Mouse (Mus musculus) ES-Bruce4 (cell line): ENCODE results near the gene Tex264. TPM values are rescaled to one million over a fixed set of nuclear protein-coding genes. Genes with fewer than 3 reads are reported as not detected.

Source experiments
- H3K27ac ChIP-seq: 2 replicates; pipeline ENCODE4 v1.5.1; 2012; ENCODE audit warnings: low read length, inconsistent platforms; ENCODE audit not compliant: insufficient read depth
- H3K27me3 ChIP-seq: 2 replicates; pipeline ENCODE4 v1.6.1; 2012; ENCODE audit warnings: mild to moderate bottlenecking, low read length, inconsistent platforms; ENCODE audit not compliant: control insufficient read depth, poor library complexity, insufficient read depth, severe bottlenecking
- H3K36me3 ChIP-seq: 2 replicates; pipeline ENCODE4 v1.6.1; 2012; ENCODE audit warnings: inconsistent platforms, mild to moderate bottlenecking, low read length, moderate library complexity; ENCODE audit not compliant: control insufficient read depth, poor library complexity, insufficient read depth, severe bottlenecking
- H3K4me1 ChIP-seq: one replicate; pipeline ENCODE4 v1.8.1; 2011; ENCODE audit warnings: low read length; ENCODE audit not compliant: control insufficient read depth, insufficient read depth
- H3K4me3 ChIP-seq: 2 replicates; pipeline ENCODE4 v1.5.1; 2011; ENCODE audit warnings: low read depth, mild to moderate bottlenecking, low read length
- H3K9ac ChIP-seq: 2 replicates; pipeline ENCODE4 v1.6.1; 2012; ENCODE audit warnings: low read depth, mild to moderate bottlenecking, inconsistent platforms; ENCODE audit not compliant: poor library complexity, severe bottlenecking
- H3K9me3 ChIP-seq: replicated peaks from 2 replicates; pipeline ENCODE4 v1.6.1; 2012; ENCODE audit warnings: mild to moderate bottlenecking, low read length, inconsistent platforms; ENCODE audit not compliant: control insufficient read depth, poor library complexity, insufficient read depth, severe bottlenecking
- CTCF ChIP-seq: IDR thresholded peaks from one replicate; pipeline ENCODE4 v1.8.1; 2011; ENCODE audit warnings: low read depth, low read length
- EP300 ChIP-seq: IDR thresholded peaks from 2 replicates; pipeline ENCODE4 v1.6.1; 2011; ENCODE audit warnings: low read depth, low read length; ENCODE audit not compliant: insufficient read depth
- POLR2A ChIP-seq: IDR thresholded peaks from one replicate; pipeline ENCODE4 v1.8.1; 2011; ENCODE audit warnings: low read length; ENCODE audit not compliant: insufficient read depth
- polyA plus RNA-seq: library from polyadenylated mRNA; stranded (reverse); fragments of >200 nt; gene quantifications from 2 replicates; pipeline ENCODE4 v1.2.4, GENCODE M21; 2011; ENCODE audit warnings: low read depth; ENCODE audit not compliant: missing spikeins, insufficient read depth, insufficient read length

Gene Tex264
- polyA plus RNA-seq, 1 experiment: 30.8 TPM

DNA sequence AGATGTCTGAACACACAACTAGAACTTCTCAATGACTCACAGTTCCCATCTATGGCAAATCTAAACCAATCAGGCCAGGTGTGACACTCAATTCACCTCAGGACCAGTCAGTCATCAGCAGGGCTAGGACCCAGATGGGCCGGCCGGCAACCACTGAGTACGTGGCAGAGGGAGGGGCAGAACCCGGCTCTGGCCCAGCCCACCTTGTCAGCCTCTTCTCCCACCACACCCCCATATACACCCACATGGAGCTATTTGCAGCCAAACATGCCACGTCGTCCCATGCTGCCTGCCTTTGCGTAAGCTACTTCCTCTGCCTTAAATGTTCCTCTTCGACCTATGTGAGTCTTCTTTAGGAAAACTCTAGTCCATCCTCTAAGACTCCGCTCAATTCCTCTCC, 9.8 kb downstream of the Tex264 start:
- TF ChIP-seq POLR2A: no peak
- H3K9me3 ChIP-seq: no peaks in the 10 kb centered on the region
- peaks cover 28% of the 10 kb centered on the region for H3K36me3 ChIP-seq
- H3K27ac ChIP-seq: no peak overlapping the region
- H3K9ac ChIP-seq: no peak overlapping the region
- H3K4me3 ChIP-seq: no peak overlapping the region
- no peaks in the 10 kb centered on the region for H3K4me1 ChIP-seq
- H3K27me3 ChIP-seq: no peaks in the 10 kb centered on the region

DNA sequence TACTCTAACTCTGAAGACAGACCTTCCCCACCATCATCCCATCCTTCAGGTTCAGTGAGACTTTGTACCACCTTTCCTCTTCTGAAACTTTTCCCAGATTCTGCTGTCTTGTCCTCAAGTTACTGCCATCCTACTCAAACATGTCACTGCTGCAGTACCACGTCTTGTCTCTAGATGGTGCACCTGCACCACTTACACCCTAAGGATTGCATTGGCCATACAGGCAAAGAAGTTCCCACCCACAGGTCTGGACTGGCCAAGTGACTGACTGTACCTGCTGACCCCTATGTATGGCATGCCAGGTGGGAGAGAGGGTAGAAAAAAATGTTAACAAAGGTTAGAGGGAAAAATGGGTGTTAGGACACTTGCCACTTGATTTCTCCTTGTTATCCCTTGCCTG, 10.2 kb downstream of the Tex264 start:
- Histone ChIP-seq H3K27me3 (no peaks in the 10 kb centered on the region), H3K9me3 (no peaks in the 10 kb centered on the region), H3K27ac (no peak overlapping the region), H3K9ac (no peak overlapping the region), H3K4me3 (no peak overlapping the region), H3K36me3 (peaks cover 28% of the 10 kb centered on the region), H3K4me1 (no peaks in the 10 kb centered on the region)
- TF ChIP-seq CTCF (peak; percentile 73), POLR2A (no peak), EP300 (no peak)

DNA sequence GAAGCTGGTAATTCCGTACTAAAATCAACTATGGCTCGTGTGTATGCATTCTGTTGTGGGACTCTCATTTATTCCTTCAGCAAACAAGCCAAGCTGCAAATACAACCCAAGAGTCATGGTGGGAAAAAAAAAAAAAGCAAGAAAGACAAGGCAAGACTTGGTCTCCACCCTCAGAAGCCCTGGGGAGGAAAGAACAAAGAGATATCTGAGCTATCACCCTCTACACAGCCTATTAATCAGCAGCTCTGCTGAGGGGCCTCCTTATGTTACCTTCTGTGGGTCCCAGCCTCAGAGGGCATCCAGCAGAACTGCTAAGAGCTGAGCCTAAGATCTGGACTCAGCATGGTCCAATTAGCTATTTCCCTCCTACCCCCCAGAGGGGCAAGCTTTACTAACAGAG, 11.9 kb downstream of the Tex264 start:
- H3K36me3 ChIP-seq: peaks cover 20% of the 10 kb centered on the region
- no peak for TF ChIP-seq CTCF
- no peak for TF ChIP-seq POLR2A
- TF ChIP-seq EP300: no peak
- no peaks in the 10 kb centered on the region for H3K9me3 ChIP-seq

DNA sequence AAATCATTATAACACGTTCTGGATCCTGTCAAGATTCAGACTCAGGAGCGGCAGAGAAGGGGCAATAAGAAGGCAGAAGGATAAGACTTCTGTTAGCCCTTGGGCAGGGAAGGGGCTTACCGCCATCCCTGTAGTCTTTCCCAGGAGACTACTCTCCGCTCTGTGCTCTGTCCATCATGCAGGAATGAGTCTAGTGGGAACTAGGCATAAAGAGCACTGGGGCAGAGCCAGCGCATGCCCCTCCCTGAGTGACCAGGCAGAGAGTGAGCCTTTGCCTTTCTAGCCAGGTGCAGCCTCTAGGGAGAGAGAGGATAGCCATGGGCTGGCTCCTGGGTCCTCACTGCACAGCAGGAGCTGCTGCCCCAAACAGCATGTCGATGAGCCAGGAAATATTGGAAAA, 20.9 kb downstream of the Tex264 start:
- no peak overlapping the region for H3K4me3 ChIP-seq
- no peaks in the 10 kb centered on the region for H3K27me3 ChIP-seq
- H3K36me3 ChIP-seq: peaks cover 13% of the 10 kb centered on the region
- no peaks in the 10 kb centered on the region for H3K4me1 ChIP-seq
- no peak overlapping the region for H3K27ac ChIP-seq
- no peak for TF ChIP-seq CTCF
- TF ChIP-seq POLR2A: no peak
- no peak for TF ChIP-seq EP300
- no peak overlapping the region for H3K9ac ChIP-seq
- H3K9me3 ChIP-seq: no peaks in the 10 kb centered on the region

More for the DNA sequence above, 11.9 kb downstream of the Tex264 start:
- Histone ChIP-seq H3K4me3 (no peak overlapping the region), H3K27ac (no peak overlapping the region), H3K9ac (no peak overlapping the region), H3K27me3 (no peaks in the 10 kb centered on the region), H3K4me1 (no peaks in the 10 kb centered on the region)

DNA sequence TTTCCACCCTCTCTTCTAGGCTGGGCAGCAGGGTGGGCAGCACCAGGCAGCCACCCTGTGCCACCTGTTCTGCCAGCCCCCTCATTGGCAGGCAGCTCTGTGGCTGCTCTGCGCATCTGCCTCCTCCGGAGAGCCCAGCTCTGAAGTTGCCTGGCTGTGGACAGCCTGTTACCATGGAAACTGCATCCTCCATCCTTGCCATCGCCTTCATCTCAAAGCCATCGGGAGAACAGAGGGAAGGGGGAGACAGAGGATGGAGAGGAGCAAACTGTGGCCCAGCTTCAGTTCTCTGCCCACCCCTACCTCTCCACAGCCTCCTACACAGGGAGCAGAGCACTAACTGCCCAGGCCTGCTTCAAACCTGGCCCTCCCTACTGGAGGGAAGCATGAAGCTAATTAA, 21.3 kb downstream of the Tex264 start:
- peaks cover 13% of the 10 kb centered on the region for H3K36me3 ChIP-seq
- no peak overlapping the region for H3K4me3 ChIP-seq
- no peaks in the 10 kb centered on the region for H3K4me1 ChIP-seq
- H3K9ac ChIP-seq: no peak overlapping the region
- TF ChIP-seq EP300 (no peak), CTCF (no peak), POLR2A (no peak)
- H3K27me3 ChIP-seq: no peaks in the 10 kb centered on the region
- no peaks in the 10 kb centered on the region for H3K9me3 ChIP-seq
- no peak overlapping the region for H3K27ac ChIP-seq

DNA sequence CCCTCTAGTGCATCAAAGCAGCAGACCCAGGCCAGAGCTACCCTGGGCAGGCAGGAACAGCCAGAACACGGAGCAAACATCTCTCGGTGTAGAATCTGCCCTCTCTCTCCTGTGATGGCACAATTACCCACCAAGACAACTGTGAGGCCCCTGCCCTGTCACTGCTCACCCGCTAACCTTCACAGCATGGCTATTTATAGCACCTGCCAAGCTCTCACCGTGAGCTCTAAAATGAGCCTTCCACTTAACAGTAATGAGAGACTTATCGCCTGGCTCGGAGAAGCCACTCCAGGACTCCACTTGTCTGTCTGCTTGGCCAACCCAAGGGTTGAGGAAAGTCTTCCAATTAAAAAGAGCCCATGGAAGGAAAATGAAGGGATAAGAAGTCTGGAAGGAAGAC, 22.5 kb downstream of the Tex264 start:
- Histone ChIP-seq H3K27ac (no peak overlapping the region), H3K4me3 (no peak overlapping the region), H3K36me3 (peaks cover 17% of the 10 kb centered on the region), H3K9me3 (no peaks in the 10 kb centered on the region), H3K4me1 (no peaks in the 10 kb centered on the region), H3K9ac (no peak overlapping the region), H3K27me3 (no peaks in the 10 kb centered on the region)
- TF ChIP-seq EP300: no peak
- TF ChIP-seq POLR2A: no peak
- no peak for TF ChIP-seq CTCF
